Mouse (Mus musculus) layer of hippocampus, adult 2 months (tissue): ENCODE measurements around the gene Smyd4. TPM values are rescaled to one million over a fixed set of nuclear protein-coding genes. Genes with fewer than 3 reads are reported as not detected.

Source experiments
- DNase-seq, 2 experiments: peaks; one replicate each; pipeline ENCODE4 v3.0.0; 2022; ENCODE audit warnings: low spot score in 2 of 2
- H3K27ac ChIP-seq: fragments of 200-600 bp; 2 replicates; pipeline ENCODE4 v1.8.1; 2022
- H3K4me3 ChIP-seq: fragments of 200-600 bp; 2 replicates; pipeline ENCODE4 v1.8.1; 2022; ENCODE audit warnings: mild to moderate bottlenecking
- CTCF ChIP-seq: fragments of 200-600 bp; conservative IDR thresholded peaks from 2 replicates; pipeline ENCODE4 v1.8.1; 2022; ENCODE audit warnings: antibody characterized with exemption, mild to moderate bottlenecking, moderate library complexity
- total RNA-seq, 2 experiments: library from RNA; stranded (reverse); gene quantifications; 2 replicates each; pipeline ENCODE4 v1.2.3; 2021

Gene Smyd4
- total RNA-seq, 2 experiments from 2014 or later: 14.9 to 16.7 TPM

DNA sequence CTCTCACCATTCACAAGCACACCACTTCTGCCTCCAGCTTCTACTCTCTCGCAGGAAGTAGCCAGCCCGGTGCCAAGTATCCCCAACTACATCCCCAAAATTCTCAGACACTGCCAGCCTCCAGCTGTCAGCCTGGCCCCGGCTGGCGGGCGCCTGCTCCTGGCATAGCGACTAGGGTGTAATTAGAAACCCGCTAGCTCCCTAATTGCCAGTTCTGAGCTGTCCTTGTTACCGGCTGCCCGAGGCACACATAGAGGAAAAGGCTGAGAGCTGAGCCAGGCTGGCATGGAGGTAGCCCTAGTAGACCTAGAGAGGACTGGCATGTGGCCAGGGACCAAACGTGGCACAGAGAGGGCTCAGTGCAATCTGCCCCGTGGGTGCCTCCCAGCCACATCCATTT, 83.1 kb downstream of the Smyd4 start:
- no peak overlapping the region; the same call in 1 of the 2 replicates for H3K4me3 ChIP-seq

DNA sequence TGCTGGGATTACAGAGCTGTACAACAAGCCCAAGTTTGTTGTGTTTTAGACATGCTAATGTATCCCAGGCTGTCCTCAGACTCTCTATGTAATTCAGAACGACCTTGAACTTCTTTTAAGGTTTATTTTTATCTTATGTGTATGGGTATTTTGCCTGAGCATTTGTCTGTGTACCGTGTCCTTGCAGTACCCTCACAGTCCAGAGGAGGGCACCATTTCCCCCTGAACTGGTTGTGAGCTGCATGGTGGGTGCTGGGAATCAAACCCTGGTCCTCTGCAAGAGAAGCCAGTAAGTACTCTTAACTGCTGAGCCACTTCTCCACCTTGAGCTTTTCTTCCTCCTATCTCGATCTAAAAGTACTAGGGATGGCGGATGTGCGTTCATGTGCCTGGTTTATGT, 85.9 kb downstream of the Smyd4 start:
- DNase-seq: no peak
- no peak overlapping the region for H3K27ac ChIP-seq
- H3K4me3 ChIP-seq: no peak overlapping the region
- TF ChIP-seq CTCF: peak; percentile 51

More for the DNA sequence above, 83.1 kb downstream of the Smyd4 start:
- no peak for TF ChIP-seq CTCF
- DNase-seq: peak; percentile 69 to 82
- 0 out of 2 replicates have a peak overlapping the region, but pooled peaks have one; percentile 15 for H3K27ac ChIP-seq

DNA sequence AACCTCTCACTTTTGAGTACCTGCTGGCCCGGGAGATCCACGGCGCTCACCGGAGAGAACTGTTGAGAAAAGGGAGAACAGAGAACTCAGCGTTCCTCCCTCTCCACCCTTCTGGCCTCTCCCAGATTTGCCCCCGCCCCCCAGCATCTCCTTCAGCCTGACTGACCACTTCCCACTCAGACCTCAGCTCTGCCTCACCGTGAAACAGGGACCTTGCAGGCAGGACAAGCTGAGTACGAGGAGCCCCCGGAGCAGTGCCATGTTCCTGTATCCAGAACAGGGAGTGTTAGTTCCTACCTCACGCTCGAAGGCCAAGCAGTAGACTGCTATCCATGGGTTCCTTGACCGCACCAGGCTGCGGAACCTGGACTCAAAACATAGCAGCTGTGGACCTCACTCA, 90.0 kb downstream of the Smyd4 start:
- Histone ChIP-seq H3K4me3 (no peak overlapping the region), H3K27ac (no peak overlapping the region)
- no peak for TF ChIP-seq CTCF
- no peak for DNase-seq

DNA sequence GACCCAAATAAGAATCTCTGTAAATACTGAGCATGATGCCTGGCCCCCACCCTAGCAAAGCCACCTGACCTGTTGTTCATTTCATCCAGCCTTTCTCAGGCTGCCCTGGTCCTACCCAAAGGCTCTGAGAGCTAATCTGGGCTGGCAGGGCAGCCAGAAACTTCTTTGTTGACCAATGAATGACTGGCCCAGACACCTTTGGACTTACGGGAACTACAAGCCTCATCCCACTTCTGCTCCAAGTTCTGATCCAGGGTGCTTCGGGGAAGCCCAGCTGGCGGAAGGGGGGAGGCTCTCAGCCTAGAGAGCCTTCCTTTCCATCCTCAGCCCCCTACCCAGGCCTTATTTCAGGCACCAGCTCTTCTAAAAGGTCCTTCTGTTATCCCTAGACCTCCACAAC, 90.6 kb downstream of the Smyd4 start:
- DNase-seq: no peak
- Histone ChIP-seq H3K4me3 (no peak overlapping the region), H3K27ac (peak overlapping the region; percentile 18; the same call in 1 of the 2 replicates)
- no peak for TF ChIP-seq CTCF

DNA sequence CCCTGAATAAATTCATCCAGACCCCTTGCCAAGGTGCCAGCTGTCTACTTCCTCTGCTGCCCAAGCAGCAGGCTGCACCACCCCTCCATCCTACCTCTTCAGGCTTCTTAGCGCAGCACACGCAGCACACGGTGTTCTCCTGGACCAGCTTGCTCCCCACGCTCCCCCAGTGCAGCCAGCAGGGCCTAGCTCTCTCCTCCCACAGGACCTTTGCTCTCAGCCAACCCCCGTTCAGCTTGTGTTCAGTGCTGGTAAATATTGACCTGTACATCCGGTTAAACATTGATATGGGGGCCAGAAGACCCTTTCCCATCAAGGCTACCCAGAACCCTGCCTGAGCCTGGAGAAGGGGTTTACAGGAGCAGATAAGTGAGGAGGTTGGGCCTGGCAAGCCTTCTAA, 91.1 kb downstream of the Smyd4 start, which contains the start of gene Serpinf2:
Serpinf2 (minus strand) TSS at position 229 of the 400 bp plus-strand sequence.
- Histone ChIP-seq H3K27ac (peak within 1 kb of the TSS; percentile 18; the same call in 1 of the 2 replicates), H3K4me3 (no peak within 1 kb of the TSS)
- DNase-seq: no peak
- no peak for TF ChIP-seq CTCF

DNA sequence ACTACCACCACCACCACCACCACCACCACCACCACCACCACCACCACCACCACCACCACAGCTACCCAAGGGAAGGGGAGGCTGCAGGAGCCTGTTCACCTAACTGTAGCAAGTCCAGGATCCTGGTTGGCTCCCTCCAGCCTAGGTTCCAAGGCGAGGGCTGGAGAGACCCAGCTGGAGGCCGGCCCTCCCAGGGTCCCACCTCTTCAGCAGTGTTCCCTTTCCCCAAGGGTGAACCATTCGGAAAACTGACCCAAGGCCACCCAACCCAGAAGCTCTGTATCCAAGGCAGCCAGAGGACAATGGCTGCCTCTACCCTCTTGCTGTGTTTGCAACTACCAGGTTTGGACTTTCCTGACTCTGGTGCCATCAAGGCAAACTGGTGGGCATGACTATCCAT, 91.7 kb downstream of the Smyd4 start:
- no peak for DNase-seq
- TF ChIP-seq CTCF: no peak
- Histone ChIP-seq H3K27ac (no peak overlapping the region), H3K4me3 (no peak overlapping the region)

DNA sequence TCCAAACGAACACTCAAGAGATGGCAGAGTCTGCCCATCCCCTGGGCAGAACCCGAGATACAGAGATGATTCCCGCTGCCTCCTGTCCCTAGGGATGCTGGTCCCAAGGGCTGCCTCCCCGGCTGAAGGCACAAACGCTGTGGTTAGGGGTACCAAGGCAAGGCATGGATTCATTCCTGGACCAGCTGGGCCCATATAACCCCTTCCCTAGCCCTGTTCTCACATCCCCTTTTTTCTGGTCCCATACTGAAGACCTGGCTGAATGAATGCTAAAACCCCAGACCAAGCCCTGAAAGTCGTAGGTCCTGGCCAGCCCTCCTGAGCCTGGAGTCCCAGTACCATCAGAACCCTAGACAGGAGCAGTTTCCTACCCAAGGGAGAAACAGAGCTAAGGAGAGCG, 92.8 kb downstream of the Smyd4 start:
- Histone ChIP-seq H3K27ac (0 out of 2 replicates have a peak overlapping the region, but pooled peaks have one; percentile 28), H3K4me3 (no peak overlapping the region)
- TF ChIP-seq CTCF: no peak
- no peak for DNase-seq

DNA sequence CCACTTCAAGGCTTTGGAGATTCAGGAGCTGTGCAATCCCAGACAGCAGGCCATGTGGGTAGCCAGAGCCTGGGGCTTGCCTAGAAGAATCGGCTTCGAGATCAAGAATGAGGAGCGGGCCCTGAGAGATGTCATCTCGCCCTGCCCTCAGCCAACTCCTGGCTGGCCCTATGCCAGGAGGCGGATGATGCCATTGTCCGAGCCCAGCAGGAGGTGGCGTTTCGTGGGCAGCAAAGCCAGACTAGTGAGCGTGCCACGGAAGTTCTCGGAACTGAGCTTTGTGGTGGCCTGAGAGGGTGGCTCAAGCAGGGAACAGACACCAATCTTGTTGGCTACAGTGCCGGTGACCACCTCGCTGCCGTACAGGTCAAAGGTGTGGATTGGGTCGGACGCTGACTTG, 93.4 kb downstream of the Smyd4 start:
- Histone ChIP-seq H3K27ac (0 out of 2 replicates have a peak overlapping the region, but pooled peaks have one; percentile 28), H3K4me3 (no peak overlapping the region)
- no peak for TF ChIP-seq CTCF
- DNase-seq: no peak

DNA sequence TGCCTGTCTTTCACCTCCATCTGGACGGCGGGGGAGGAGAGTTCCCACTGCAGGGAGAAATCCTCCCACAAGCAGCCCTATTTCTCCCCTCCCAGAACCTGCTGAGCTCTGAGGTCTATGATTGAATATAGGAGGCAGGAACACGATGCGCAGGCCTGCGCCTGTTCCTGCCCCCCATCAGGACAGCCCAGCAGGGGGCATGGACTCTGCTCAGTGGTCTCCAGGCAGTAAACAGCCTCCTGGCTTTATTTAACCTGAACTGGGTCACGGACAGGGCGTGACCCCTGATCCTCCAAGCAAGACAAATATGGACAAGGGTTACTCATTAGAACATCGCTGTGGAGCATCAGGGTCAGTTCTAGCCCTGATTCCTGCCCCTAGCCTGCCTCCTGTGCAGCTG, 95.5 kb downstream of the Smyd4 start:
- no peak for DNase-seq
- TF ChIP-seq CTCF: no peak
- peak overlapping the region; percentile 88 for H3K27ac ChIP-seq
- no peak overlapping the region for H3K4me3 ChIP-seq

DNA sequence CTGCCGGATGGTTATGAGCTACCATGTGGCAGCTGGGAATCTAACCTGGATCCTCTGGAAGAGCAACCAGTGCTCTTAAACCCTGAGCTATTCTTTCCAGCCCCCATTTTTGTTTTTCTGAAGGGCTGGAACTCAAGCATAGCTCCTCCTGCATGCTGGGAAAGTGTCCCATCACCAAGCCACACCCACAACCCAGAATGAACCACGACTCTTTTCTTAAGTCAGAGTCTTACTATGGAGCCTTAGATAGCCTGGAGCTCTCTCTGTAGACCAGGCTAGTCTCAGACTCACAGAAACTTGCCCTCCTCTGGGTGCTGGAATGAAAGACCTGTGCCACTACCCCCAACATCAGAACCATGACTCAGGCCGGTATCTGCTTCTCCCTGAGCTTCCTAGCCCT, 100.3 kb downstream of the Smyd4 start:
- TF ChIP-seq CTCF: no peak
- Histone ChIP-seq H3K4me3 (no peak overlapping the region), H3K27ac (no peak overlapping the region)
- DNase-seq: no peak

DNA sequence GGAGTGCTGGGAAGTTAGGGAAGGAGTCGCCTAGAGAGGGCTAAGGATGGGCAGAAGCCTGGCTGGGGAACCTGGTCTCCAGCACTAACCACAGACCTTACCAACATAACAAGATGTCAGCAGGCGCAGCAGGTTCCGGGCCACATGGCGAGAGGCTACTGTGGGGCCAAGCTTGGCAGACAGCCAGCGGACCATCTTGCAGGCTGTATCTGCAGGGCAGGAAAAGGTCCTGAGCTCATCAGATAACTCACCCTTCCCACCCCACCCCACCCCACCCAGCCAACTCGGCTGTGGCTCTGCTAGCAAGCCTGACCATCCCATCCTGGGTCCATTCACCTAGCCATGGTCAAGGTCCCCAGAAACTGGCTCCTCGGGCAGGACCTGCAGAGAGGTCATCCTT, 101.5 kb downstream of the Smyd4 start:
- no peak overlapping the region for H3K27ac ChIP-seq
- TF ChIP-seq CTCF: no peak
- H3K4me3 ChIP-seq: no peak overlapping the region
- DNase-seq: no peak

DNA sequence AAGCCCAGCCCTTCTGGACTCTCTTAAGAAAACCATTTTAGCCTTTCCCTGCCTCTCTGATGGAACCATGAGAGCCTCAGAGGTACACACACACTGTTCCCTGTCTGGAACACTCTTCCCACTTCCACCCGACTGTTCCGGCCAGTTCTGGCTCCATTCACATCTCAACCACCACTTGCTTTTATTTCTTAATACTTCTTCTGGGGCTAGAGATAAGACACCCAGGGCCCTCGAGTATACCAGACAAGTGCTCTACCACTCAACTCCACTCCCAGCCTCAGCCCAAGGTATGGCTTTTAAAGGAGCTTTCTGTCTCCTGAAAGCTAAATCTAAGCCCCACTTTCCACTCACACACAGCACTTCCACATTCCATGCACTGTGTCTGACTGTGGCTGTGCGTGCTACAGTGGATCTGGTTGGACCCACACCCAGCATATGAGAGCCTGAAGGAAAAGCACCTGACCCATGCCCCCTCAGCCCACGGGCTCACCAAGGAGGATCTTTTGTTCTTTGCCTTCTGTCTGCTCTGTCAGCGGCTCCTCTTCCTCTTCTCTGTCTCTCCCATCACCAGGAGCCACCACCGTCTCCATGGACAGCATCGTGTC, 102.2 kb downstream of the Smyd4 start:
- TF ChIP-seq CTCF: no peak
- Histone ChIP-seq H3K4me3 (peak overlapping the region; percentile 26; the same call in 1 of the 2 replicates), H3K27ac (no peak overlapping the region)

DNA sequence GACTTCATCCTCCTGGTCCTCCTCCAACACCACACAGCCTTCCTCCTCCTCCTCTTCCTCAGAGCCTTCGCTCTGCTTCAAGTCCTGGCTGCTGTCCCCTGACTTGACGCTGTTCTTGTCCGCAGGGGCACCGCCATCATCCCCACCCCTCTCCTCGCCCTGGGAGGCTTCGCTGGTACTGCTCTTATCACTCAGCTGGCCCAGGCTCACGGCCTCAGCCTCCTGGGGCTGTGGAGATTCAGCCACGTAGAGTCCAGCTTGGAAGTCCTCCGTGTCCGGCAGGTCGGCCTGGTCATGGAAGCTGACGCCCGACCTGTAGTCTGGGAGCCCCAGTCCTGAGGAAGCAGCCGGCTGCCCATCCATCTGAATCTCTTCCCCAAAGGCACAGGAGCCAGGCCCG, 102.7 kb downstream of the Smyd4 start:
- H3K4me3 ChIP-seq: peak overlapping the region; percentile 26; the same call in 1 of the 2 replicates
- no peak for TF ChIP-seq CTCF

More for the DNA sequence above, 102.2 kb downstream of the Smyd4 start:
- DNase-seq: no peak

DNA sequence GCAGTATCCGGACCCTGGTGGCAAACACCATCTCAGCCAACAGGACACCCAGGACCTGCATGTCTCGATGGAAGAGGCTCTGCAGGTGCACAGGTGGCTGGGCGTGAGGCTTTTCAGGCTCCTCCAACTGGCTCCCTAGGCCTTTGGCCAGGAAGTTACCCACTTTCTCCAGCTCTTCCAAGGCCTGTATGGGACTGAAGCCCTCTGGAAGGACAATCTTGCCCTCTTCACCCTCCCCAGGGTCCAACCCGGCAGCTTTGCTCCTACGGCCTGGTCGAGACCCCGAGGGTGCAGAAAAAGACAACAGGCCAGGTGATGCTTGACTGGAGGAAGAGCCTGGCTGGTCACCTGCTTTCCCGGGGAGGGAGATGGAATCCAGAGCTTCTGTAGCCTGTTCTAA, 103.8 kb downstream of the Smyd4 start:
- Histone ChIP-seq H3K4me3 (no peak overlapping the region), H3K27ac (no peak overlapping the region)
- no peak for DNase-seq
- TF ChIP-seq CTCF: no peak

More for the DNA sequence above, 102.7 kb downstream of the Smyd4 start:
- H3K27ac ChIP-seq: no peak overlapping the region
- DNase-seq: no peak
